Mouse (Mus musculus) MEL (cell line): ENCODE measurements around the gene Plpp6.

ENCODE experiments used
- CHD2 ChIP-seq: IDR thresholded peaks from 2 replicates; pipeline ENCODE4 v1.6.1; 2011; ENCODE audit warnings: low read length, improper control_type of control experiment
- E2F4 ChIP-seq: IDR thresholded peaks from 2 replicates; pipeline ENCODE4 v1.6.1; 2011; ENCODE audit warnings: low read depth, low read length, improper control_type of control experiment, borderline replicate concordance
- EP300 ChIP-seq, 2 experiments: IDR thresholded peaks; 2 replicates each; pipeline ENCODE4 v1.6.1; 2011; ENCODE audit warnings: improper control_type of control experiment in 2 of 2, low read length in 2 of 2, low read depth in 1 of 2, mild to moderate bottlenecking in 1 of 2
- GATA1 ChIP-seq: IDR thresholded peaks from 2 replicates; pipeline ENCODE4 v1.6.1; 2011; ENCODE audit warnings: low read depth, low read length, improper control_type of control experiment
- RCOR1 ChIP-seq: IDR thresholded peaks from 2 replicates; pipeline ENCODE4 v1.6.1; 2012; ENCODE audit warnings: low read depth, mild to moderate bottlenecking, inconsistent platforms, low read length, improper control_type of control experiment
- ZMIZ1 ChIP-seq: IDR thresholded peaks from 2 replicates; pipeline ENCODE4 v1.6.1; 2012; ENCODE audit warnings: low read depth, mild to moderate bottlenecking, inconsistent platforms, low read length, improper control_type of control experiment, moderate library complexity

DNA sequence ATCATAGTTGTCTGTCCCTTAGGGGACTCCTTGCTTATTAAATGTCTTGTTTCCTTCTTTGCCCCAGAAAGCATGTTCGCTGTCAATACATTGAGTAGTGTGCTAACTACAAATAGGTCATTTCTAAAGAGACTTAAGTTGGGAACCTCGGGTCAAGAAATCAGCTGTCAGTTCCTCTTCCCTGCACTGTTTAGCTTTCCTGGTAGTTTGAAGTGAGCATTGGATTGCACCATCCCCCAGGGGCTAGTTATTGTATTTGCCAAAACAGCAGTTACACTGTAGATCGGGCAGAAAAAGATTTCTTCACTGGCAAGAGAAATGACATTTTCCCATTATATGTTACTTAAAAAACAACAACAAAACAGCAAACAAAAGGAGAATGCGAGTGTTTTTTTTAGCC, 4.4 kb downstream of the Plpp6 start:
- TF ChIP-seq GATA1: no peak
- TF ChIP-seq EP300 (IDR thresholded peaks at IDR 0.05; ENCODE audit: low read depth in 1 of 2, low read length in 2 of 2): no peak
- TF ChIP-seq E2F4: no peak
- TF ChIP-seq ZMIZ1: no peak
- no peak for TF ChIP-seq CHD2
- TF ChIP-seq RCOR1: no peak
